Mouse (Mus musculus) stomach, embryonic 16.5 days (tissue): ENCODE results near the gene Hoxc11. TPM values are rescaled to one million over a fixed set of nuclear protein-coding genes. Genes with fewer than 3 reads are reported as not detected.

Source experiments
- ATAC-seq: fragments of 200-750 bp; cut with Nextera tagmentation; 2 replicates; pipeline ENCODE4 v1.8.0; 2017; ENCODE audit warnings: moderate number of reproducible peaks, moderate TSS enrichment; ENCODE audit not compliant: insufficient read depth, low FRiP score
- H3K27ac ChIP-seq: fragments of 300-500 bp; sonication (generic); 2 replicates; pipeline ENCODE4 v1.5.1; 2014; ENCODE audit warnings: low read length
- H3K27me3 ChIP-seq: fragments of 300-500 bp; sonication (generic); 2 replicates; pipeline ENCODE4 v1.6.1; 2014; ENCODE audit warnings: low read length, control low read depth, mixed read lengths; ENCODE audit not compliant: control insufficient read depth, insufficient read depth
- H3K36me3 ChIP-seq: fragments of 300-500 bp; sonication (generic); 2 replicates; pipeline ENCODE4 v1.6.1; 2014; ENCODE audit warnings: low read length; ENCODE audit not compliant: control insufficient read depth, insufficient read depth
- H3K4me1 ChIP-seq: fragments of 300-500 bp; sonication (generic); 2 replicates; pipeline ENCODE4 v1.6.1; 2014; ENCODE audit warnings: low read length, control low read depth, mixed read lengths; ENCODE audit not compliant: control insufficient read depth, insufficient read depth
- H3K4me2 ChIP-seq: fragments of 300-500 bp; sonication (generic); 2 replicates; pipeline ENCODE4 v1.6.1; 2014; ENCODE audit warnings: low read depth, low read length, mixed read lengths
- H3K4me3 ChIP-seq: fragments of 300-500 bp; sonication (generic); replicated peaks from 2 replicates; pipeline ENCODE4 v1.5.1; 2014; ENCODE audit warnings: mild to moderate bottlenecking, low read length
- H3K9ac ChIP-seq: fragments of 300-500 bp; sonication (generic); 2 replicates; pipeline ENCODE4 v1.6.1; 2014; ENCODE audit warnings: low read length
- H3K9me3 ChIP-seq: fragments of 300-500 bp; sonication (generic); replicated peaks from 2 replicates; pipeline ENCODE4 v1.6.1; 2016; ENCODE audit warnings: low read length, control low read depth; ENCODE audit not compliant: control insufficient read depth
- WGBS: fragments of 180-500 bp; shearing (Covaris S2); extraction: QIAGEN DNeasy Blood & Tissue Kit; methylation state at CpG from one replicate; pipeline ENCODE4 v1.1.7; 2014; 5-methylcytosine and 5-hydroxymethylcytosine counted together
- polyA plus RNA-seq: library from polyadenylated mRNA; unstranded; fragments of >200 nt; fragmentation: Nextera tagmentation; extraction: Ambion mirVana; gene quantifications from 2 replicates; pipeline ENCODE4 v1.2.1, GENCODE M21; 2015

Gene Hoxc11
- polyA plus RNA-seq, 1 experiment from 2014 or later, result not detected

GRCm38 (mm10) chr15:102997431-102997830 is 43.2 kb downstream of the Hoxc11 start:
- WGBS, result 8% methylated on average over 3 of the region's 3 CpGs
- Histone ChIP-seq H3K4me2 (peak overlapping the region; percentile 14; the same call in 1 of the 2 replicates), H3K36me3 (no peaks in the 10 kb centered on the region), H3K9ac (no peak overlapping the region), H3K27ac (no peak overlapping the region), H3K9me3 (no peaks in the 10 kb centered on the region), H3K27me3 (peaks cover 88% of the 10 kb centered on the region), H3K4me3 (no peak overlapping the region), H3K4me1 (peaks cover 17% of the 10 kb centered on the region)
- no peak for ATAC-seq

- H3K9ac ChIP-seq, result peak within 1 kb of the TSS; percentile 69
- peaks cover 17% of the 10 kb centered on the region for H3K4me1 ChIP-seq
- H3K27me3 ChIP-seq, result peaks cover 89% of the 10 kb centered on the region
- H3K27ac ChIP-seq, result no peak within 1 kb of the TSS; the same call in 1 of the 2 replicates
- no peaks in the 10 kb centered on the region for H3K9me3 ChIP-seq
- H3K4me3 ChIP-seq, result peak within 1 kb of the TSS; percentile 49
- peak within 1 kb of the TSS; percentile 70 for H3K4me2 ChIP-seq
- ATAC-seq, result no peak
- 2% methylated on average over 19 of the region's 19 CpGs for WGBS
- no peaks in the 10 kb centered on the region for H3K36me3 ChIP-seq
These were observed 43.7 kb downstream of the Hoxc11 start, which contains the start of gene Hoxc6 for GRCm38 (mm10) chr15:102997939-102998355. Hoxc6 (plus strand) TSS chr15:102998257.

GRCm38 (mm10) chr15:102998608-102999182 is 44.5 kb downstream of the Hoxc11 start:
- H3K4me2 ChIP-seq, result peak overlapping the region; percentile 70
- WGBS, result under 1% methylated on average over 19 of the region's 19 CpGs
- no peak overlapping the region; the same call in 1 of the 2 replicates for H3K27ac ChIP-seq
- H3K4me1 ChIP-seq, result peaks cover 17% of the 10 kb centered on the region
- peak; percentile 26; the same call in 1 of the 2 replicates for ATAC-seq
- peak overlapping the region; percentile 69 for H3K9ac ChIP-seq
- H3K9me3 ChIP-seq, result no peaks in the 10 kb centered on the region
- H3K27me3 ChIP-seq, result peaks cover 92% of the 10 kb centered on the region
- no peaks in the 10 kb centered on the region for H3K36me3 ChIP-seq
- peak overlapping the region; percentile 49 for H3K4me3 ChIP-seq

- peak overlapping the region; percentile 70 for H3K4me2 ChIP-seq
- peak; percentile 83; the same call in 1 of the 2 replicates for ATAC-seq
- peak overlapping the region; percentile 49 for H3K4me3 ChIP-seq
- no peaks in the 10 kb centered on the region for H3K36me3 ChIP-seq
- H3K4me1 ChIP-seq, result peaks cover 17% of the 10 kb centered on the region
- peak overlapping the region; percentile 69 for H3K9ac ChIP-seq
- no peaks in the 10 kb centered on the region for H3K9me3 ChIP-seq
- WGBS, result 2% methylated on average over 32 of the region's 33 CpGs
- peak overlapping the region; percentile 74 for H3K27ac ChIP-seq
- peaks cover 98% of the 10 kb centered on the region for H3K27me3 ChIP-seq
These were observed 45.1 kb downstream of the Hoxc11 start for GRCm38 (mm10) chr15:102999183-102999831.

- H3K4me1 ChIP-seq, result peaks cover 17% of the 10 kb centered on the region
- H3K4me2 ChIP-seq, result peak overlapping the region; percentile 70
- H3K27ac ChIP-seq, result peak overlapping the region; percentile 74
- H3K9ac ChIP-seq, result no peak overlapping the region
- no peaks in the 10 kb centered on the region for H3K36me3 ChIP-seq
- WGBS, result 6% methylated on average over 11 of the region's 11 CpGs
- H3K9me3 ChIP-seq, result no peaks in the 10 kb centered on the region
- ATAC-seq, result peak; percentile 51; the same call in 1 of the 2 replicates
- peaks cover 98% of the 10 kb centered on the region for H3K27me3 ChIP-seq
- peak overlapping the region; percentile 49 for H3K4me3 ChIP-seq
These were observed 45.7 kb downstream of the Hoxc11 start for GRCm38 (mm10) chr15:102999955-103000354.

- WGBS, result 9% methylated on average over 24 of the region's 24 CpGs
- Histone ChIP-seq H3K27ac (no peak overlapping the region), H3K4me2 (peak overlapping the region; percentile 70), H3K4me3 (peak overlapping the region; percentile 30), H3K4me1 (peaks cover 17% of the 10 kb centered on the region), H3K9me3 (no peaks in the 10 kb centered on the region), H3K36me3 (no peaks in the 10 kb centered on the region), H3K9ac (peak overlapping the region; percentile 66), H3K27me3 (peaks cover 97% of the 10 kb centered on the region)
- no peak for ATAC-seq
These were observed 46.3 kb downstream of the Hoxc11 start for GRCm38 (mm10) chr15:103000501-103000901.

GRCm38 (mm10) chr15:103001370-103001769 is 47.1 kb downstream of the Hoxc11 start:
- ATAC-seq, result no peak
- Histone ChIP-seq H3K4me3 (no peak overlapping the region), H3K27me3 (peaks cover 97% of the 10 kb centered on the region), H3K36me3 (no peaks in the 10 kb centered on the region), H3K4me2 (peak overlapping the region; percentile 70; the same call in 1 of the 2 replicates), H3K27ac (no peak overlapping the region), H3K9ac (no peak overlapping the region), H3K4me1 (peaks cover 17% of the 10 kb centered on the region), H3K9me3 (no peaks in the 10 kb centered on the region)
- whole genome bisulfite sequencing, result 51% methylated on average over 2 of the region's 2 CpGs

GRCm38 (mm10) chr15:103002156-103002555 is 47.9 kb downstream of the Hoxc11 start:
- peak overlapping the region; percentile 65; the same call in 1 of the 2 replicates for H3K27ac ChIP-seq
- H3K36me3 ChIP-seq, result no peaks in the 10 kb centered on the region
- peaks cover 99% of the 10 kb centered on the region for H3K27me3 ChIP-seq
- no peak for ATAC-seq
- H3K4me3 ChIP-seq, result no peak overlapping the region
- WGBS, result 28% methylated on average over 4 of the region's 4 CpGs
- H3K4me2 ChIP-seq, result no peak overlapping the region
- H3K9me3 ChIP-seq, result no peaks in the 10 kb centered on the region
- peaks cover 17% of the 10 kb centered on the region for H3K4me1 ChIP-seq
- no peak overlapping the region for H3K9ac ChIP-seq

GRCm38 (mm10) chr15:103002821-103003448 is 48.7 kb downstream of the Hoxc11 start:
- Histone ChIP-seq H3K4me1 (peaks cover 17% of the 10 kb centered on the region), H3K4me3 (no peak overlapping the region), H3K9me3 (no peaks in the 10 kb centered on the region), H3K9ac (no peak overlapping the region), H3K27ac (peak overlapping the region; percentile 65; the same call in 1 of the 2 replicates), H3K27me3 (peaks cover 98% of the 10 kb centered on the region), H3K36me3 (no peaks in the 10 kb centered on the region), H3K4me2 (no peak overlapping the region; the same call in 1 of the 2 replicates)
- ATAC-seq, result no peak
- 14% methylated on average over 13 of the region's 13 CpGs for WGBS
